Mouse (Mus musculus) T-helper 1 cell (primary cell): ENCODE data around the gene Gab1.

Source experiments
- in situ Hi-C: fragments of 300-600 bp; cut with MboI, MseI; formaldehyde crosslinking; loops from one replicate; pipeline ENCODE4 v1.15.1; 2025; ENCODE audit warnings: high pct_unique_total_duplicates

Gab1 gene

GRCm38 (mm10) chr8:80810916-80811315 is 69.4 kb downstream of the Gab1 start:
- in situ Hi-C loops = no loop called here

DNA sequence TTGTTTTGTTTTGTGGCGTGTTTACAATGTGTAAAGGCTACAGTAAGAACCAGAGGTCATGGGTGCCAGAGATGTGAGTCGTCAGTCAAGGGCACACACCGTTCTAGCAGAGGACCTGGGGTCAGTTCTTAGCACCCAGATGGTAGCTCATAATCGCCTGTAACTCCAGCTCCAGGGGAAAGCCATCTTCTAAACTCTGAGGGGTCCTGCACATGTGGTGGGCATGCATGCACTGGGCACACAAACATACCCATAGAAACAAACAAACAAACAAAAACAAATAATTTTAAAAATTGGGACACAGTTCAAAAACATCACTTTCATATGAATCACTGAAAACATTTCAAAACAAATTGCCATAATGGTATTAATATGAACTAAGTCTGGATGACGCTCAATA is 69.9 kb downstream of the Gab1 start:
- in situ Hi-C loops = no loop called here

DNA sequence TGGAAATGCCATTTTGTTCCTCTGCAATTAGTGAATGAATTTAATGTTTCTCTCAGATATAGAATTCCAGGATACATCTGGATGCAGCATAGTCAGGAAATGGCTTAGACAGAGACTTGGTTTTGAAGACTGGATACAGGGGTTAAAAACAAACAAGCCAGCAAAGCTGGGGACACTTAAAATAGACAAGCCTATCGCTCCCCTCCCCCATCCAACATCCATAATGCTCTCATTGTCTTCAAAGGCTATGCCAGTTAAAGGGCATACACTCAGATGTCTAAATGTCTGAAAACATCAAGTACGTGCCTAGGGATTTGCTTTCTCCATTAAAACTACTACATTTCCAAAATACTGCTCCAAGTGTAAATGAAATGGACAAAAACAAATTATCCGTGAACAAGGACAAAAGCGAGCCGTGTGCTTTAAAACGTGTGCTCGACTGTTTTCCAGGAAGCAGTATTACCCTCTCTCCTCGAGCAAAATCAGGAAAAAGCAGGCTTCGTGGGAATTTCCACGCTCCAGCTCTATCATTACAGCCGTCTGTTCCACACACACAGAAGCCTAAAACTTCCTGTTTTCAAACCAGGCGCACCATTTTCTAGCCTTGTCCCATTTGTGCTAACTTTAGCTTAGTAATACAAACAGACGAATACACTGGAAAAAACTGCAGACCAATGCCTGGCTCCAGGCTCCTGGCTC is 72.4 kb downstream of the Gab1 start:
- in situ Hi-C loops = no loop called here

DNA sequence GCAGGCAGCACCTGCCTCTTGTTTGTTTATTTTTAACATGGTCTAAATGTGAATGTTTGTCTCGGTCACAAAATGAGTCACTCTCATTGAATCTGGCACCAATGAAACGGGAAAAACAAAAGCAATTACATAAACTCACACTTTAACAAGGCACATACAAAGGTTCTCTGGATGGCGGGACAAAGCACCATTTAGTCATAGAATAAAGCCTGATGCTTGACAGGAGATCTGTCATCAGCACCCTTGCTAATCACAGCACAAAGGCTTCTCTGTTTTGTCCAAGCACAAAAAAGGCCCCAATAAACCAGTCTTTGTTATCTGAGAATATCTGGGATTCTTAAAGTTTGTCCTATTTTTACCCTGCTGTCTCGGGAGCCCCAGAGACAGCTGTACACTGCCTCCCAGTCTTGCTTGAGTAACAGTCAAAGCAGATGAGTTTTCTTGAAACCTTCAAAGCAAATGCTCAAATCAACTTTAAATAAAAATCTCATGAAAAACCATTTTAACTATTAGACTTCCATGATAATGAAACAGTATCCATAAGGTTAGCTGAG is 76.2 kb downstream of the Gab1 start:
- in situ Hi-C loops = no loop called here

DNA sequence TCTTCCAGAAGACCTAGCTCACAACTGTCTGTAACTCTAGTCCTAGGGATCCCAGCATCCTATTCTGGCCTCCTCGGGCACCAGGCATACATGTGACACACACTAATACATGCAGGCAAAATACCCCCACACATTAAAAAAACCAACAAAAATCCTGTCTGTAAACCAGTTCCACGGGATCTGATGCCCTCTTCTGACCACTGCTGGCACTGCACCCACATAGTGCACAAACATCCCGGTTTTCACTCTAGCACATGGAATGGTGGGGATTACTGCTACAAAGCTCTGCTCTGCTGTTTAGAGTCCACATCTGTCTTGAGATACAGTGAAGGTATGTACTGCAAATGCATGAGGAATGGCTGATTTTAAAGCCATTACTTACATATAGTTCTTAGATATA is 81.5 kb downstream of the Gab1 start:
- in situ Hi-C loops = no loop called here

- in situ Hi-C loops = no loop called here
Observed at GRCm38 (mm10) chr8:80798198-80798777, 82.0 kb downstream of the Gab1 start.

- in situ Hi-C loops = no loop called here
Observed at GRCm38 (mm10) chr8:80796070-80796469, 84.2 kb downstream of the Gab1 start.

DNA sequence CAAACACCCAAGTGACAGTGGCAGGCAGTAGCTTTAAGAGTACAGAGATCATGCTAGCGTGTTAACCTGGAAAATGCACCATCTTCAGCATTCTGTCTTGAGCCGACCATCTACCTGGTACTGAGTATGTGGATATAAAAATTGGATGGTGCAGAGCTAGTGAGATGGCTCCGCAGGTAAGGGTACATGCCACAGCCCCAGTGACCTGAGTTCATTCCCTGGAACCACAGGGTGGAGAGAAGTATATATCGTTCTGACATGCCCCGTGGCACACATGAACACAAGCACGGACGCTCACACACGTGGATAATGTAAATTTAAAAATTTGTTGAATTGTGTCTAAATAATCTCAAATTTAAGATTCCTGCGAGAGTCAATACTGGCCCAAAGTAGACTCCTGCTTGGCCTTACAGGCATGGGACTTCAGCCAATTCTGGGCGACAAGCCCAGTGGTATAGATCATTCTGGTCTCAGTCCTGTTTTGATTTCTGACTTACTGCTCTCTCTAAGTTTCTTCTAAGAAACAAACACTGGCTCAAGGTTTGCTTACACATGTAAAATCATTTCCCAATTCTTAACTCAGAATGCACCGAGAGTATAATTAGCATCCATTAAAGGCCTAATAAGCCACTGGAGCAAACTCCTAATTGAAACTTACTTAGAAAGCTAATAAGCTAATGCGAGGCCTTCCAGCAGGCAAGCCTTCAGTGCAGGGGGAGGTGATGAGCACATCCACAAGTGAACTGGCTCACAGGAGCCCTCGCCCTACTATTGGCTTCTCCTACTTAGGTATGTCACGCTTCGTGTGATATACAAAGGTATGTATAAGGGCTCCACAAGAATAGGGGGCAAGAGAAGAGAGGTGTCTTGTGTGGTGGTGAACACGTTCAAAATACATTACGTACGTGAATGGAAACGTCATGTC is 85.5 kb downstream of the Gab1 start:
- in situ Hi-C loops = no loop called here

DNA sequence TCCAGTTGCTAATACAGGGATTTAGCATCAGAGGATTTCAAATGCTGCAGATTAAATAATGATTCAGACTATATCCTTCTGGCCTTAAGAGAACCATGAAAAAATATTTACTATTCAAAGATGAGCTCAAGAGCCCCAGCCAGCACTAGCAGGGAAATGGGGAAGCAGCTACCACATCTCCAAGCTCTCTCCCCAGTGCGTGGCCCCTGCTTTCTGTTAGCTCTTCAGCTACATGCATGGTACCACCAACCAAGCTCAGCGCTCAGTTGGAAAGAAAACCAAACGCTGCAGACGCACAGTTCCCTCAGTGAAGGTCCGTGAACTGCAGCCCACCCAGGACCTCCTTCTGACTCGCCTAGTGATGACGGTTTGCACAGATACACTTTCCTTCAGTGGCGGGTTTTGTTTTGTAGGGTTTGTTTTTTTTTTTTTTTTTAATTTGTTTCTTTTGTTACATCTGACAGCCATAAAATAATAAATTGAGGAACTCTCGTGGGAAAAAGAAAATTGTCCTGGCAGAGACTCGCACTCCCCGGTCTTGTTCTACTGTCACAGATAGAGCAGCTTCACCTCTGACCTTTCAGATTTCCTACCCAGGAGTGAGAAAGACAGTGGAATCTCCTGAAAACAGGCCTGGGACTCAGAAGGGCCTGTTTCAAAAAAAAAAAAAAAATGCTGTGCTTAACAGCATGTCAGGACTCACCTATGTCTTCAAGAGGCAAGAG is 86.4 kb downstream of the Gab1 start:
- in situ Hi-C loops = no loop called here

DNA sequence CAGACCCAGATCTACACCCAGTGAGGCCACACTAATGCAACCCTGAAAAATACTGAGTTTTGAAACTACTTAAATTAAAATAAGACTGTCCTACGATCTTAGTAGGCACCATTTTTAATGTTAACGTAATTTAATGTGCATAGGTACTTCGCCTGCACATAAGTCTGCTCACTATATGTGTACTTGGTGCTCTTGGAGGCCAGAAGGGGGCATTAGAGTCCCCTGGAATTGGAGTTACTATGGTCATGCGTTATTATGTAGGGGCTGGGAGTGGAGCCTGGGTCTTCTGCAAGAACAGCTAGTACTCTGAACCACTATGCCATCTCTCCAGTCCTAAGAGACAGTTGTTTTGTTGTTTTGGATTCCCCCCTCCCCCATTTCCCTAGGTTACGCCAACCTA is 88.1 kb downstream of the Gab1 start:
- in situ Hi-C loops = no loop called here

DNA sequence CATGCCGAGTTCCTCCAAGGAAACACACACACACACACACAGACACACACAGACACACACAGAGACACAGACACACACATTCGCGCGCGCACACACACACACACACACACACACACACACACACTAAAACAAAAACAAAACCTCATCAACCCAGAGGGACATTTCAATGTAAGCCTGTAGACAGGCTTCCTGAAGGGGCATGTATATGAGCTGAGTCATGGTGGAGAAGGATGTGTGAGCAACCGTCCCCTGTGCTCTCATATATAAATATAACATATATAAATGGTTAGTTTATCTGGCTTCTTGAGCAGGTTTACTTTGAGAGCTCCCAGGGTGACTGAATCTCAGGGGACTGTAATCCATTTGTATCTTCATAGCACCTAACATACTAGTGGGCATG is 91.0 kb downstream of the Gab1 start:
- in situ Hi-C loops = no loop called here

GRCm38 (mm10) chr8:80784559-80784958 is 95.8 kb downstream of the Gab1 start:
- in situ Hi-C loops = no loop called here

- in situ Hi-C loops = no loop called here
Observed at GRCm38 (mm10) chr8:80783271-80783670, 97.0 kb downstream of the Gab1 start.

GRCm38 (mm10) chr8:80781338-80781737 is 99.0 kb downstream of the Gab1 start:
- in situ Hi-C loops = no loop called here

- in situ Hi-C loops = no loop called here
Observed at GRCm38 (mm10) chr8:80780271-80780670, 100.0 kb downstream of the Gab1 start.

GRCm38 (mm10) chr8:80776436-80776835 is 103.9 kb downstream of the Gab1 start:
- in situ Hi-C loops = no loop called here

GRCm38 (mm10) chr8:80772732-80773460 is 107.4 kb downstream of the Gab1 start:
- in situ Hi-C loops = no loop called here

- in situ Hi-C loops = no loop called here
Observed at GRCm38 (mm10) chr8:80768451-80768850, 111.9 kb downstream of the Gab1 start.

DNA sequence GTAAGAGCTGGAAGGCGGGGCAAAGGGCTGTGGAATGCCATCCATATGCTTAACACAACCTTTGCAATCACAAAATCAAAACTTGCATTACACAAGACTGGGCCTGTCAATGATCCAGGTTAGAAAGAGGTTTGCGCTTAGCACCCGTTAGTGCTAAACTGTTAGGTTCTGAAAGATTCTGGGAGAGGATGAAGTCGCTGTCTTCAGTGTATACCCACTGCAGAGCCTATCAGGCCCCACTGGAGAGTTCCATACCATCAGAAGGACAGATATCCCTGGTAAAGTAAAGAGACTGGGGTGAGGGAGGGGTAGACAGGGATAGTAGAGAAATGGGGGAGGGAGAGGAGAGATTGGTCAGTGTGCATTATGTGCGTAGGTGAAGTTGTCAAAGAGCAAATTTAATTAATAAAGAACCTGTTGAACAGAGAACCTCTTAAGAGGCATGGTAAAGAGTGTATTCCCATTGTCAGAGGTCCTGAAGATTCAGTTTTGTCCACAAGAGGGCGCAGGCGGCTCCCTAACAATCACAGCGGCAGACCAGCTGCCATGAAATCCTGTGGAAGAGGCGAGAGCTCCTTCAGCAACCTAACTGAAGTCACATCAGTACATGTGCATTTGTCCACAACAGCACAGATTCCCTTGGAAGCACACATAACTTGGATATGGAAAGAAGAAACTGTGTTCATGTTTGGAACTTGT is 127.2 kb downstream of the Gab1 start:
- in situ Hi-C loops = no loop called here

DNA sequence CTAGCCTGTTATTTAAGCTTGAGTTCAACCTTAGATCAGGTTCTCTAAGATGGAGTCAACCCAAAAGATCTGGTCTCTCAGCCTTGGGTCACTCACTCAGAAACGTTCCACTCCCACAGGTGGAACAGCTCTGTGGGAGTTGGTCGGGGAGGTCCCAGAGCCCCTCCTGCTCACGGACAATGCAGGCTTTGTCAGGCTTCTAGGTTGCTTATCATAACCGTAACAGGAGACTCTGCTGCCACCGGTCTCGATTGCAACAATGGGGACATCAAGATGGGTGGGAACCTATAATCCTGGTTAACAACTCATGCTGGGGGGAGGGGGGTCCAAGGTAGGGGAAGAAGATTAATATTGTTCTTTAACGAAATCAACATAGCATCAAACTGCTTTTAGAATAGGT is 127.9 kb downstream of the Gab1 start:
- in situ Hi-C loops = no loop called here
